Comparison of ENCODE assay signal across 8 mouse cellular contexts in genomic region chrX:36456031-36456430, GRCm38 (mm10). TPM values are rescaled to one million over a fixed set of nuclear protein-coding genes. Genes with fewer than 3 reads are reported as not detected.
DNase-seq lines count a peak whose midpoint lies in the region; ATAC-seq and TF ChIP-seq lines count a peak whose summit lies in the region.
"Had no signal": no experiment of that assay in that cellular context is flagged by ENCODE, and none has a peak within 500 bp of the region (broad histone marks: within the 10 kb centered on the region; RNA-seq: fewer than 3 reads in every experiment).

No protein-coding gene starts in this region.

- no peaks in the 10 kb centered on the region for H3K9me3 ChIP-seq in kidney, embryonic 15.5 days (replicated peaks)
- H3K9me3 ChIP-seq: embryonic facial prominence, embryonic 13.5 days had no signal

- WGBS in kidney, embryonic 15.5 days = 48% methylated on average over 1 of the region's 1 CpGs
- WGBS in lung, adult 2 months = 29% methylated on average over 1 of the region's 1 CpGs

- peak; percentile 45 for DNase-seq in kidney, adult 18-20 months
- peak; percentile 29 for DNase-seq in 416B (ENCODE audit: low read depth)
- DNase-seq in CD4-positive, CD25-positive, alpha-beta regulatory T cell, adult 2 months (ENCODE audit: low read depth, low spot score) = peak; percentile 67
- DNase-seq in c-Kit-positive CD71-positive TER-119-positive erythroid progenitor cells, embryonic 14.5 days (ENCODE audit: low spot score) = peak; percentile 8
- peak; percentile 7 for DNase-seq in lung, adult 2 months
- DNase-seq in frontal cortex, postnatal 10 days (ENCODE audit: low spot score in 2 of 2) = no peak

- no peaks in the 10 kb centered on the region for H3K36me3 ChIP-seq in kidney, embryonic 15.5 days
- H3K36me3 ChIP-seq: embryonic facial prominence, embryonic 13.5 days had no signal

- no peaks in the 10 kb centered on the region for H3K4me1 ChIP-seq in kidney, embryonic 15.5 days
- no peaks in the 10 kb centered on the region for H3K4me1 ChIP-seq in lung, adult 2 months (ENCODE audit: control insufficient read depth, insufficient read depth, low read length)
- H3K4me1 ChIP-seq: embryonic facial prominence, embryonic 13.5 days had no signal

- no peak overlapping the region for H3K4me2 ChIP-seq in kidney, embryonic 15.5 days
- H3K4me2 ChIP-seq: embryonic facial prominence, embryonic 13.5 days had no signal

- H3K27me3 ChIP-seq in kidney, embryonic 15.5 days = no peaks in the 10 kb centered on the region
- H3K27me3 ChIP-seq: embryonic facial prominence, embryonic 13.5 days had no signal

- TF ChIP-seq POLR2A in lung, adult 2 months (IDR thresholded peaks at IDR 0.05; ENCODE audit: borderline replicate concordance, extremely low read depth, low read depth, low read length) = no peak

- no peak overlapping the region for H3K4me3 ChIP-seq in kidney, embryonic 15.5 days (replicated peaks)
- no peak overlapping the region for H3K4me3 ChIP-seq in lung, adult 2 months (replicated peaks; ENCODE audit: extremely low read depth, low read depth, low read length)
- H3K4me3 ChIP-seq: embryonic facial prominence, embryonic 13.5 days had no signal

- no peak overlapping the region for H3K27ac ChIP-seq in kidney, embryonic 15.5 days
- H3K27ac ChIP-seq: embryonic facial prominence, embryonic 13.5 days had no signal

- no peak for ATAC-seq in kidney, embryonic 15.5 days (replicated peaks; ENCODE audit: low FRiP score)

- TF ChIP-seq CTCF in lung, adult 2 months (IDR thresholded peaks at IDR 0.05; ENCODE audit: insufficient read depth, low read length) = peak; percentile 31; the same call in 1 of the 2 replicates

- no peak overlapping the region for H3K9ac ChIP-seq in kidney, embryonic 15.5 days
- H3K9ac ChIP-seq: embryonic facial prominence, embryonic 13.5 days had no signal

RNA-seq across cellular contexts. Expression of gene Gm14569, which starts 35.6 kb away (rescaled TPM):
- polyA plus RNA-seq in kidney, embryonic 15.5 days (2015; fragmentation: Nextera tagmentation; extraction: Ambion mirVana) = not detected in 2 replicates
- 0.08 and 0.21 TPM in 2 replicates for polyA plus RNA-seq in lung, adult 2 months (2012; rRNA removed)
- polyA plus RNA-seq: embryonic facial prominence, embryonic 13.5 days had no signal

RNA-seq across cellular contexts. Expression of gene Gm6268, which starts 55.0 kb away (rescaled TPM):
- polyA plus RNA-seq in kidney, embryonic 15.5 days (2015; fragmentation: Nextera tagmentation; extraction: Ambion mirVana) = not detected in 2 replicates
- not detected in 2 replicates for polyA plus RNA-seq in lung, adult 2 months (2012; rRNA removed)
- polyA plus RNA-seq: embryonic facial prominence, embryonic 13.5 days had no signal

Comparison
In these comparisons a context has a peak if more than half of its experiments do, and no peak if none do; other contexts are left out.
1. DNase-seq: peak in kidney, adult 18-20 months (single experiment), 416B (single experiment), CD4-positive, CD25-positive, alpha-beta regulatory T cell, adult 2 months (single experiment), c-Kit-positive CD71-positive TER-119-positive erythroid progenitor cells, embryonic 14.5 days (single experiment) and lung, adult 2 months (single experiment); none in frontal cortex, postnatal 10 days (0 of 2).